ENCODE assay signal across 9 mouse cellular contexts in the genomic region with DNA sequence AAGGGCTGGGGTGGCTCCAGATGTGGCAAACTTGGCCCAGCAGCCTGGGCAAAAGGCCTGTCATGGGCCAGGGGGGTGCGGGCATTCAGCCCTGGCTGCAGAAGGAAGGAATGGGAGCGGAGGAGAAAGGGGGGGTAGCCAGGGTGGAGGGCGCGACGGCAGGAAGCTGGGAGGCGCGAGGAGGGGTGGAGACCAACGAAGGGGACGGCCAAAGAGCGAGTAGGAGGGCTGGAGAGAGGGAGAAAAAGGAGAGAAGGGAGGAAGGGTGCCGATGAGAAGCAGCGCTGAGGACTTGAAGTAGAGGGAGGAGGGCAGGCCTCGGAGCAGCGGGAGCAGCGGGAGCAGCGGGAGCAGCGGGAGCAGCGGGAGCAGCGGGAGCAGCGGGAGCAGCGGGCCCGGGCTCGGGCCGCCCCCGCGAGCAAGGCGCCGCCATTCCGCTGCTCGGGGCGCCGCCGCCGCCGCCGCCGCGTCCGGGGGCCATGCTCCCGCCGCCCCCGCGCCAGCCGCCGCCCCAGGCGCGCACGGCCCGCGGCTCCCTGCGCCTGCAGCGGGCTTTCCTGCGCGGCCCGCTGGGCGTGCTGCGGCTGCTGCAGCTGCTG. TPM values are rescaled to one million over a fixed set of nuclear protein-coding genes. Genes with fewer than 3 reads are reported as not detected.
A peak's percentile ranks its signal among the peaks of the same experiment; 100 is the strongest.
DNase-seq lines count a peak whose midpoint lies in the region; ATAC-seq and TF ChIP-seq lines count a peak whose summit lies in the region.
"Had no signal": no experiment of that assay in that cellular context is flagged by ENCODE, and none has a peak within 500 bp of the region (broad histone marks: within the 10 kb centered on the region; RNA-seq: fewer than 3 reads in every experiment).

TSS of gene Marveld1 (plus strand) at position 231 of the 599 bp plus-strand sequence.

- no peaks in the 10 kb centered on the region for H3K36me3 ChIP-seq in intestine, embryonic 16.5 days (ENCODE audit: control insufficient read depth, insufficient read depth, low read length)
- H3K36me3 ChIP-seq in liver, embryonic 14.5 days (replicated peaks; ENCODE audit: control insufficient read depth, insufficient read depth, low read depth): no peaks in the 10 kb centered on the region
- H3K36me3 ChIP-seq in thymus, adult 2 months (ENCODE audit: control insufficient read depth, insufficient read depth, low read length): no peaks in the 10 kb centered on the region

- H3K9me3 ChIP-seq in intestine, embryonic 16.5 days (ENCODE audit: control insufficient read depth, low read length): no peaks in the 10 kb centered on the region
- no peaks in the 10 kb centered on the region for H3K9me3 ChIP-seq in liver, embryonic 14.5 days (ENCODE audit: control insufficient read depth, low read length)

- H3K4me2 ChIP-seq in intestine, embryonic 16.5 days (ENCODE audit: low read depth, low read length): peak within 1 kb of the TSS; percentile 87
- H3K4me2 ChIP-seq in liver, embryonic 14.5 days (ENCODE audit: low read depth): peak within 1 kb of the TSS; percentile 71

- whole genome bisulfite sequencing in intestine, embryonic 16.5 days: 1% methylated on average over 43 of the region's 57 CpGs
- WGBS in liver, embryonic 14.5 days (ENCODE audit: insufficient replicate concordance): under 1% methylated on average over 54 of the region's 57 CpGs
- WGBS in thymus, adult 2 months: 3% methylated on average over 30 of the region's 57 CpGs

- H3K27ac ChIP-seq in layer of hippocampus, adult 2 months: peak within 1 kb of the TSS; percentile 86
- peak within 1 kb of the TSS; percentile 87 for H3K27ac ChIP-seq in intestine, embryonic 16.5 days (ENCODE audit: low read length)
- H3K27ac ChIP-seq in liver, embryonic 14.5 days: peak within 1 kb of the TSS; percentile 29; the same call in 1 of the 2 replicates
- H3K27ac ChIP-seq in thymus, adult 2 months (ENCODE audit: control insufficient read depth, insufficient read depth, low read length): no peak within 1 kb of the TSS

- H3K4me3 ChIP-seq in layer of hippocampus, adult 2 months: peak within 1 kb of the TSS; percentile 68
- H3K4me3 ChIP-seq in intestine, embryonic 16.5 days (ENCODE audit: low read length): peak within 1 kb of the TSS; percentile 72
- H3K4me3 ChIP-seq in liver, embryonic 14.5 days (ENCODE audit: insufficient read depth in 1 of 2, low read depth in 2 of 2, low read length in 2 of 2): peak within 1 kb of the TSS; percentile 54 to 65
- H3K4me3 ChIP-seq in thymus, adult 2 months (ENCODE audit: control insufficient read depth, insufficient read depth, low read length): peak within 1 kb of the TSS; percentile 53

- no peak for DNase-seq in layer of hippocampus, adult 2 months (ENCODE audit: low spot score in 2 of 2)
- no peak for DNase-seq in layer of hippocampus, adult 9-10 months (ENCODE audit: low spot score)
- DNase-seq in embryo, embryonic 11 days: peak; percentile 74
- DNase-seq in heart, adult 11 months: peak; percentile 99
- DNase-seq in liver, embryonic 14.5 days (ENCODE audit: low read depth in 3 of 3, low spot score in 3 of 3): no peak
- DNase-seq in neural tube, embryonic 10.5 days (ENCODE audit: extremely low spot score, low spot score): peak; percentile 65
- DNase-seq in thymus, adult 2 months: peak; percentile 42

- no peak for TF ChIP-seq POLR2A in thymus, adult 2 months (IDR thresholded peaks at IDR 0.05; ENCODE audit: control insufficient read depth, extremely low read depth, insufficient read depth, low read length, poor library complexity)

- TF ChIP-seq EP300 in liver, embryonic 14.5 days (IDR thresholded peaks at IDR 0.05; ENCODE audit: low read depth): no peak

- H3K27me3 ChIP-seq in intestine, embryonic 16.5 days (replicated peaks; ENCODE audit: control insufficient read depth, insufficient read depth, low read length): no peaks in the 10 kb centered on the region
- peaks cover 28% of the 10 kb centered on the region for H3K27me3 ChIP-seq in liver, embryonic 14.5 days (ENCODE audit: control insufficient read depth, insufficient read depth, low read length)
- H3K27me3 ChIP-seq in thymus, adult 2 months (ENCODE audit: control insufficient read depth, insufficient read depth, low read length): no peaks in the 10 kb centered on the region; the same call in 1 of the 2 replicates

- peak within 1 kb of the TSS; percentile 87 for H3K9ac ChIP-seq in intestine, embryonic 16.5 days (ENCODE audit: low read depth, low read length)
- H3K9ac ChIP-seq in liver, embryonic 14.5 days (replicated peaks): peak within 1 kb of the TSS; percentile 39

- ATAC-seq in intestine, embryonic 16.5 days: peak; percentile 74
- peak; percentile 40 for ATAC-seq in liver, embryonic 14.5 days (ENCODE audit: insufficient read depth)

- peaks cover 30% of the 10 kb centered on the region for H3K4me1 ChIP-seq in intestine, embryonic 16.5 days (ENCODE audit: control insufficient read depth, insufficient read depth, low read length)
- H3K4me1 ChIP-seq in liver, embryonic 14.5 days (replicated peaks; ENCODE audit: control insufficient read depth in 2 of 2, insufficient read depth in 2 of 2, low read length in 1 of 2): peaks cover 7 to 15% of the 10 kb centered on the region in 2 experiments
- H3K4me1 ChIP-seq in thymus, adult 2 months (replicated peaks; ENCODE audit: control insufficient read depth, insufficient read depth, low read length): peaks cover 16% of the 10 kb centered on the region

- no peak for TF ChIP-seq CTCF in layer of hippocampus, adult 2 months (conservative IDR thresholded peaks at IDR 0.05)
- no peak for TF ChIP-seq CTCF in liver, embryonic 14.5 days (IDR thresholded peaks at IDR 0.05; ENCODE audit: low read depth)
- TF ChIP-seq CTCF in thymus, adult 2 months (IDR thresholded peaks at IDR 0.05; ENCODE audit: borderline replicate concordance, control insufficient read depth, extremely low read depth, insufficient read depth, low read length, poor library complexity): no peak

RNA-seq across cellular contexts. Expression of gene Marveld1, which starts in this region (rescaled TPM):
- total RNA-seq in layer of hippocampus, adult 2 months (2021): 1 to 10 TPM; 7.0 to 8.3 TPM
- 4.4 and 4.6 TPM in 2 replicates for polyA plus RNA-seq in intestine, embryonic 16.5 days (2015; fragmentation: Nextera tagmentation; extraction: Ambion mirVana)
- 7.6 and 8.6 TPM in 2 replicates for polyA plus RNA-seq in liver, embryonic 14.5 days (2012; rRNA removed)
- 1.6 and 2.4 TPM in 2 replicates for polyA plus RNA-seq in liver, embryonic 14.5 days (2014; fragmentation: Nextera tagmentation; extraction: Ambion mirVana)
- 44.4 and 45.7 TPM in 2 replicates for polyA plus RNA-seq in thymus, adult 2 months (2012; rRNA removed)
- total RNA-seq: CH12.LX had no signal

Comparison
In these comparisons a context has a peak if more than half of its experiments do, and no peak if none do; other contexts are left out.
1. DNase-seq: peak in embryo, embryonic 11 days (single experiment), heart, adult 11 months (single experiment), neural tube, embryonic 10.5 days (single experiment) and thymus, adult 2 months (single experiment); none in layer of hippocampus, adult 2 months (0 of 2), layer of hippocampus, adult 9-10 months (single experiment) and liver, embryonic 14.5 days (0 of 3).
2. Peak in every context shown above with its lines, with median percentiles within 50 percentile points of each other: H3K4me3 ChIP-seq.